Mouse (Mus musculus) intestine, embryonic 15.5 days (tissue): Measurements from ENCODE around the gene Esp18. TPM values are rescaled to one million over a fixed set of nuclear protein-coding genes. Genes with fewer than 3 reads are reported as not detected.

Source experiments
- ATAC-seq: fragments of 200-750 bp; cut with Nextera tagmentation; 2 replicates; pipeline ENCODE4 v1.8.0; 2017; ENCODE audit warnings: moderate TSS enrichment, moderate library complexity
- H3K27ac ChIP-seq: fragments of 300-500 bp; sonication (generic); 2 replicates; pipeline ENCODE4 v1.5.1; 2015; ENCODE audit warnings: mild to moderate bottlenecking, inconsistent platforms
- H3K27me3 ChIP-seq: fragments of 300-500 bp; sonication (generic); replicated peaks from 2 replicates; pipeline ENCODE4 v1.6.1; 2015; ENCODE audit warnings: inconsistent platforms
- H3K36me3 ChIP-seq: fragments of 300-500 bp; sonication (generic); 2 replicates; pipeline ENCODE4 v1.6.1; 2015; ENCODE audit warnings: inconsistent platforms
- H3K4me1 ChIP-seq: fragments of 300-500 bp; sonication (generic); replicated peaks from 2 replicates; pipeline ENCODE4 v1.6.1; 2015; ENCODE audit warnings: inconsistent platforms
- H3K4me2 ChIP-seq: fragments of 300-500 bp; sonication (generic); replicated peaks from 2 replicates; pipeline ENCODE4 v1.6.1; 2015; ENCODE audit warnings: mild to moderate bottlenecking, inconsistent platforms
- H3K4me3 ChIP-seq: fragments of 300-500 bp; sonication (generic); replicated peaks from 2 replicates; pipeline ENCODE4 v1.5.1; 2015; ENCODE audit warnings: inconsistent platforms
- H3K9ac ChIP-seq: fragments of 300-500 bp; sonication (generic); 2 replicates; pipeline ENCODE4 v1.6.1; 2015; ENCODE audit warnings: inconsistent platforms
- H3K9me3 ChIP-seq: fragments of 300-500 bp; sonication (generic); 2 replicates; pipeline ENCODE4 v1.6.1; 2016; ENCODE audit warnings: inconsistent platforms
- WGBS: fragments of 180-500 bp; shearing (Covaris S2); methylation state at CpG from one replicate; pipeline ENCODE4 v1.1.7; 2015; 5-methylcytosine and 5-hydroxymethylcytosine counted together
- polyA plus RNA-seq: library from polyadenylated mRNA; unstranded; fragments of >200 nt; fragmentation: Nextera tagmentation; extraction: Ambion mirVana; gene quantifications from 2 replicates; pipeline ENCODE4 v1.2.1, GENCODE M21; 2015

Esp18 gene
- polyA plus RNA-seq, result not detected in 2 replicates

GRCm38 (mm10) chr17:39406059-39406458 is at the start of gene Esp18:
Esp18 (plus strand) TSS chr17:39406359.
- no peak within 1 kb of the TSS for H3K4me3 ChIP-seq
- H3K4me2 ChIP-seq, result no peak within 1 kb of the TSS
- no peak within 1 kb of the TSS for H3K27ac ChIP-seq
- H3K36me3 ChIP-seq, result no peaks in the 10 kb centered on the region
- no peak for ATAC-seq
- no peak within 1 kb of the TSS for H3K9ac ChIP-seq
- 64% methylated on average over 2 of the region's 2 CpGs for WGBS
- no peaks in the 10 kb centered on the region for H3K9me3 ChIP-seq
- no peaks in the 10 kb centered on the region for H3K4me1 ChIP-seq
- H3K27me3 ChIP-seq, result no peaks in the 10 kb centered on the region

- no peak overlapping the region for H3K9ac ChIP-seq
- H3K27me3 ChIP-seq, result no peaks in the 10 kb centered on the region
- ATAC-seq, result no peak
- WGBS, result 64% methylated on average over 3 of the region's 3 CpGs
- no peak overlapping the region for H3K27ac ChIP-seq
- no peak overlapping the region for H3K4me2 ChIP-seq
- no peak overlapping the region for H3K4me3 ChIP-seq
- no peaks in the 10 kb centered on the region for H3K36me3 ChIP-seq
- H3K9me3 ChIP-seq, result no peaks in the 10 kb centered on the region
- H3K4me1 ChIP-seq, result no peaks in the 10 kb centered on the region
These were observed 42.8 kb upstream of the Esp18 start for GRCm38 (mm10) chr17:39363316-39363715.

Other genes starting within 250 kb of the Esp18 start
- gene Esp16, start 129.8 kb downstream of the Esp18 start, polyA plus RNA-seq, result not detected in 2 replicates
- gene Esp15, start 234.6 kb downstream of the Esp18 start, polyA plus RNA-seq, result not detected in 2 replicates